Mouse (Mus musculus) heart, embryonic 12.5 days (tissue): ENCODE measurements around the gene Ugt1a6a. TPM values are rescaled to one million over a fixed set of nuclear protein-coding genes. Genes with fewer than 3 reads are reported as not detected.
"Not testable (repeated sequence)": the region's sequence is repeated elsewhere in the genome, so short reads cannot be mapped to it uniquely, and the experiment has no call there.

ENCODE experiments used
- ATAC-seq: fragments of 200-750 bp; cut with Nextera tagmentation; 2 replicates; pipeline ENCODE4 v1.8.0; 2017; ENCODE audit warnings: moderate TSS enrichment, moderate library complexity; ENCODE audit not compliant: insufficient number of reproducible peaks, low FRiP score
- H3K27ac ChIP-seq: fragments of 300-500 bp; sonication (generic); 2 replicates; pipeline ENCODE4 v1.5.1; 2016; ENCODE audit warnings: mild to moderate bottlenecking, moderate library complexity; ENCODE audit not compliant: poor library complexity, severe bottlenecking
- H3K27me3 ChIP-seq: fragments of 300-500 bp; sonication (generic); replicated peaks from 2 replicates; pipeline ENCODE4 v1.6.1; 2016; ENCODE audit warnings: mild to moderate bottlenecking, moderate library complexity
- H3K36me3 ChIP-seq: fragments of 300-500 bp; sonication (generic); 2 replicates; pipeline ENCODE4 v1.6.1; 2016; ENCODE audit warnings: mild to moderate bottlenecking, moderate library complexity
- H3K4me1 ChIP-seq: fragments of 300-500 bp; sonication (generic); replicated peaks from 2 replicates; pipeline ENCODE4 v1.6.1; 2016; ENCODE audit warnings: mild to moderate bottlenecking
- H3K4me2 ChIP-seq: fragments of 300-500 bp; sonication (generic); 2 replicates; pipeline ENCODE4 v1.6.1; 2016; ENCODE audit warnings: mild to moderate bottlenecking, moderate library complexity
- H3K4me3 ChIP-seq: fragments of 300-500 bp; sonication (generic); 2 replicates; pipeline ENCODE4 v1.5.1; 2016; ENCODE audit warnings: mild to moderate bottlenecking
- H3K9ac ChIP-seq: fragments of 300-500 bp; sonication (generic); 2 replicates; pipeline ENCODE4 v1.6.1; 2016; ENCODE audit warnings: mild to moderate bottlenecking, moderate library complexity
- H3K9me3 ChIP-seq: fragments of 300-500 bp; sonication (generic); replicated peaks from 2 replicates; pipeline ENCODE4 v1.6.1; 2016; ENCODE audit warnings: mild to moderate bottlenecking, moderate library complexity
- WGBS: fragments of 180-500 bp; shearing (Covaris S2); methylation state at CpG from one replicate; pipeline ENCODE4 v1.1.7; 2016; 5-methylcytosine and 5-hydroxymethylcytosine counted together
- polyA plus RNA-seq: library from polyadenylated mRNA; unstranded; fragments of >200 nt; fragmentation: Nextera tagmentation; extraction: Ambion mirVana; gene quantifications from 2 replicates; pipeline ENCODE4 v1.2.1, GENCODE M21; 2016

Ugt1a6a gene
- polyA plus RNA-seq, result not detected in 2 replicates

- ATAC-seq, H3K4me1 ChIP-seq, H3K27ac ChIP-seq, H3K27me3 ChIP-seq, H3K4me3 ChIP-seq, H3K4me2 ChIP-seq, H3K36me3 ChIP-seq, H3K9ac ChIP-seq, H3K9me3 ChIP-seq: not testable (repeated sequence)
- WGBS, result 52% methylated on average over 5 of the region's 5 CpGs
Observed at GRCm38 (mm10) chr1:88134457-88135011, at the start of gene Ugt1a6a. Gene Ugt1a6a (plus strand): TSS chr1:88134809.

GRCm38 (mm10) chr1:88086125-88086524 lies 48.5 kb upstream of the Ugt1a6a start:
- ATAC-seq, result no peak

DNA sequence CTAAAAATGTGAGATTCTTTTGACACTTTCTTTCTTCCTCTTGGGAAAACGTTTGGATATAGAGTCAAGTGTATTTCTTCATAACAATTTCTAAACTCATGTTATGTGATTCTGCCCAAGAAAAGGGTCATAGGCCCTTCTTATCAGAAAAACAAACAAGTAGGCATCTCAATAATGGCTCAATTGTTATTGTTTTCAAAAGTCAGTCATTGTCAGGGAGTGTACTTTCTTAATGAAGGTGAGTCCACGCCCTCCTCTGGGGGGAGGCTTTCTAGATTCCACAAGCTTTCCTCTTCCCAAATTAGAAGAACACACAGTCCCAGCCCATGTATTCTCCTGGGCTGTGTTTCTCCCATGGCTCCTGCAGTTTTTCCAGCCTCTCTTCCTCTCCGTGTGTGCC lies 47.1 kb upstream of the Ugt1a6a start, which contains the start of gene Ugt1a8:
TSS of gene Ugt1a8 (plus strand) at position 301 of the 400 bp plus-strand sequence.
- no peak for ATAC-seq
- Histone ChIP-seq H3K27me3 (no peaks in the 10 kb centered on the region), H3K4me3 (no peak within 1 kb of the TSS), H3K36me3 (no peaks in the 10 kb centered on the region), H3K4me1 (no peaks in the 10 kb centered on the region), H3K27ac (no peak within 1 kb of the TSS), H3K4me2 (no peak within 1 kb of the TSS), H3K9me3 (no peaks in the 10 kb centered on the region), H3K9ac (no peak within 1 kb of the TSS)
- WGBS, result 60% methylated on average over 3 of the region's 3 CpGs

More at GRCm38 (mm10) chr1:88086125-88086524, 48.5 kb upstream of the Ugt1a6a start:
- Histone ChIP-seq H3K27ac (no peak overlapping the region), H3K9me3 (no peaks in the 10 kb centered on the region), H3K9ac (no peak overlapping the region), H3K4me3 (no peak overlapping the region), H3K36me3 (no peaks in the 10 kb centered on the region), H3K4me2 (no peak overlapping the region), H3K4me1 (no peaks in the 10 kb centered on the region), H3K27me3 (no peaks in the 10 kb centered on the region)
- WGBS, result 51% methylated on average over 1 of the region's 1 CpGs

- H3K36me3 ChIP-seq, result no peaks in the 10 kb centered on the region
- no peak overlapping the region for H3K9ac ChIP-seq
- no peak overlapping the region for H3K4me3 ChIP-seq
- H3K9me3 ChIP-seq, result no peaks in the 10 kb centered on the region
- no peak overlapping the region for H3K27ac ChIP-seq
- H3K27me3 ChIP-seq, result no peaks in the 10 kb centered on the region
- 0 out of 2 replicates have a peak, but pooled peaks cover 2% of the 10 kb centered on the region for H3K4me1 ChIP-seq
- no peak overlapping the region for H3K4me2 ChIP-seq
- no peak for ATAC-seq
Observed at GRCm38 (mm10) chr1:88092341-88092740, 42.3 kb upstream of the Ugt1a6a start.

DNA sequence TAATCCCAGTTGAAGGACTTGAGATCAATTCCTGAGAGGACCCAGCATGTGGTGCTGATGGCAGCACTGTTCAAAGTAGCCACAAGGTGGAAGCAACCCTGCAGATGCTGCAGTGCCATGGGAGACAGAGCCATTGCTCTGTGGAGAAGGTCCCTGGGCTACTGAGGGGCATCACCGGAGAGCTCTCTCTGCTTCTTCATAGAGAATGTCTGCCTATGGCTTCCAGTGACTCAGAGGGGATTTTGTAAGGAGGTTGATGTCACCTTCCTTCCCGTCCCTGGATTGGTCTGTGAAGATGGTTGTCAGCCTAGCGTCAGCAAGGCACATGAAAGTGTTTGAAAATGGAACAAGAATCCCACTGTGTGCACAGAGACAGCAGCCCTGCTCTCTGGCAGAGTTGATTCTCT lies 40.3 kb upstream of the Ugt1a6a start:
- not testable (repeated sequence) for H3K4me2 ChIP-seq, H3K9ac ChIP-seq, H3K4me1 ChIP-seq, H3K27me3 ChIP-seq, ATAC-seq, H3K36me3 ChIP-seq, H3K4me3 ChIP-seq, H3K27ac ChIP-seq, H3K9me3 ChIP-seq
- 77% methylated on average over 3 of the region's 3 CpGs for WGBS

- WGBS, result 62% methylated on average over 10 of the region's 10 CpGs
- Histone ChIP-seq H3K4me3 (no peak within 1 kb of the TSS), H3K9me3 (no peaks in the 10 kb centered on the region), H3K4me1 (0 out of 2 replicates have a peak, but pooled peaks cover 2% of the 10 kb centered on the region), H3K4me2 (no peak within 1 kb of the TSS), H3K27me3 (no peaks in the 10 kb centered on the region), H3K27ac (no peak within 1 kb of the TSS), H3K36me3 (no peaks in the 10 kb centered on the region), H3K9ac (no peak within 1 kb of the TSS)
- no peak for ATAC-seq
Observed at GRCm38 (mm10) chr1:88094941-88095492, 39.6 kb upstream of the Ugt1a6a start, which contains the start of gene Ugt1a7c. Gene Ugt1a7c (plus strand): TSS chr1:88095062.

DNA sequence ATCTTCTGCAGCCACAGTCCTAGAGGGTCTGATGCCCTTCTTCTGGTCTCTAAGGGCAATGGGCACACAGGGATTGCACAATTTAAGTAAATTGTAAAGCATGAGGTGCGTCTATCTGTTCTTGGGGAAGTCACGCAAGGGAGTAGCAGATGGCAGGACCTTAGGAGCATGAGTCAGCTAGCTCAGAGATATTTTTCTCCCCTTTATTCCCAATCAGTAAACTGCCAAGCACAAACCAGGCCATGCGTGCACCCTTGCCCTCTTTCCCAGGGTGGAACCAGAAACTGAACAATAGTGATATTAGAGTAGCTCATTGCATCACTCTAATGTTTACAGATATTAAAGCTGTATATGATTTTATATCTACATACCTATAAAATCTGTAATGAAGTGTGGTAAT lies 36.1 kb upstream of the Ugt1a6a start:
- H3K4me1 ChIP-seq, H3K9me3 ChIP-seq, H3K9ac ChIP-seq, H3K4me2 ChIP-seq, H3K36me3 ChIP-seq, H3K4me3 ChIP-seq, ATAC-seq, H3K27ac ChIP-seq, H3K27me3 ChIP-seq: not testable (repeated sequence)
- WGBS, result 78% methylated on average over 3 of the region's 3 CpGs

GRCm38 (mm10) chr1:88099691-88100090 lies 34.9 kb upstream of the Ugt1a6a start:
- H3K9ac ChIP-seq, H3K4me2 ChIP-seq, H3K4me1 ChIP-seq, ATAC-seq, H3K27me3 ChIP-seq, H3K27ac ChIP-seq, H3K36me3 ChIP-seq, H3K9me3 ChIP-seq, H3K4me3 ChIP-seq: not testable (repeated sequence)
- WGBS, result 71% methylated on average over 2 of the region's 2 CpGs

GRCm38 (mm10) chr1:88103019-88103418 lies 31.6 kb upstream of the Ugt1a6a start, which contains the start of gene Ugt1a6b:
Gene Ugt1a6b (plus strand): TSS chr1:88103252.
- ATAC-seq, H3K4me2 ChIP-seq, H3K4me1 ChIP-seq, H3K27me3 ChIP-seq, H3K4me3 ChIP-seq, H3K9ac ChIP-seq, H3K36me3 ChIP-seq, H3K9me3 ChIP-seq, H3K27ac ChIP-seq: not testable (repeated sequence)
- 32% methylated on average over 3 of the region's 3 CpGs for WGBS

DNA sequence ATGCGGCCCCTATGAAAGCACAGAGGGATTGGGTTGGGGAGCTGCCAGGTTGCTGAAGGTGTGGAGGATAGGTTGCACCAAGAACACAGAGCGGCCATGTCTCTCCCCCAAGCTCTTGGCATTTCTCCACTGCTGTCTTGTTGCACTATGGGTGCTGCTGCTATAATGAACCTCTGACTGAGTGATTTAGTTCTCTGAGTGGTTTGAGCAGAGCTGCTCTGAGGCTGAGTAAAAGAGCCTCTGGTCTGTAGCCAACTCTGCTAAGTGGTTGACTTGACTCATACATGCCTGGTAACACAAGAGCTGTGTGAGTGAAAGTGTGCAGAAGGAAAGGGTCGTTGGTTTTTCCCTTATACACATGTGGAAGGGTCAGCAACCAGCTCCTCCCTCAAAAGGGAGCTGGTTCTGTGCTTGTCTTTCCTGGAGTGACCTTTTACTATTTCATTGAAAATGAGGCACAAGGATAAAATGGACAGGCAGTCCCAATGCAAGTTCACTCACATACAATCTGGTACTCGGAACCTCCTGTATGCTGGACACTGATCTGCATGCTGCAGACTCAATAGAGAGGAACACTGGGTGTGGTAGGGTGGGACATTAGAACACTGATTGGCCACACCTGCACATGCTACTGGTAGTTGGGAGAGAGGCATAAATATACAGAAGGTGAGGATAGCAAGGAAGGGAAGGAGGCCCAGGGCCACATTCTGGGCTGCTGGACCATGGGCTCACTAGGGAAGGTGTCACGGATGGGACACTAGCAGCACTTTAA lies 30.7 kb upstream of the Ugt1a6a start:
- WGBS, result 75% methylated on average over 5 of the region's 5 CpGs
- not testable (repeated sequence) for H3K27ac ChIP-seq, ATAC-seq

DNA sequence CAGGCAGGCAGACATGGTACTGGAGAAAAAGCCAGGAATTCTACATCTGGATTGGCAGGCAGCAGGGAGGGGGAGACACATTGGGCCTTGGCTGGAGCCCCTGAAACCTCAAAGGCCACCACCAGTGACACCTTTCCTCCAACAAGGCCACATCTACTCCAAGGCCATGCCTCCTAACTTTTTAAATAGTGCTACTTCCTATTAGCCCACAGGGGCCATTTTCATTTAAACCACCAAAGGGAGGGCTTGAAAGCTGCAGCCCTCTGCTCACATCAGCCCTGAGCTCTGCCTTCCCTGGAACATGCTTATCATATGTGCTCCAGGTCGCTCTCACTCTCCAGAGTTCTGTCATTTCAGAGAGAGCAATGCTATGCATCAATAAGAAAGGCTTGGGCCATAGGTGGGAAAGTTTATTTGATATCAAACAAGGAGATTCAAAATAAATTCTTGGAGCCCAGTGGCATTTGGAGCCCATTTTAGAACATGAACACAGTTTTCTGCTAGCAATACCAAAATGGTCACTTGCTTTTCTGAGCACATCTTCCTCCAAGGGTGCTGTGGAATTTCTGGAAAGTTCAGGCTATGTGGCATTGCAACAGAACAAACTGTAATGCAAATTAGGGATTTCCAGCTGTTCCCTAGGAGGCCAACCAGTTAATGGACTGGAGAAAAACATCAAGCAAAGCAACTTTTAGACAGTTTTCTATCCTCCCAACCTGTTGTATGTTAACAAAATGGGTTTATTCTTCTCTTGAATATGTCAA lies 29.8 kb upstream of the Ugt1a6a start:
- H3K9ac ChIP-seq, result no peak overlapping the region
- no peak for ATAC-seq
- no peaks in the 10 kb centered on the region for H3K27me3 ChIP-seq
- H3K4me3 ChIP-seq, result no peak overlapping the region
- no peaks in the 10 kb centered on the region for H3K9me3 ChIP-seq
- no peak overlapping the region for H3K4me2 ChIP-seq
- H3K36me3 ChIP-seq, result no peaks in the 10 kb centered on the region
- H3K27ac ChIP-seq, result no peak overlapping the region
- WGBS, result 76% methylated on average over 1 of the region's 1 CpGs
- H3K4me1 ChIP-seq, result no peaks in the 10 kb centered on the region

More for the DNA sequence above, 30.7 kb upstream of the Ugt1a6a start:
- H3K9ac ChIP-seq, H3K9me3 ChIP-seq, H3K36me3 ChIP-seq, H3K4me3 ChIP-seq, H3K4me2 ChIP-seq, H3K4me1 ChIP-seq, H3K27me3 ChIP-seq: not testable (repeated sequence)
